Mouse (Mus musculus): ENCODE results near the gene Dhx16. TPM values are rescaled to one million over a fixed set of nuclear protein-coding genes. Genes with fewer than 3 reads are reported as not detected.
"Not testable (repeated sequence)": the region's sequence is repeated elsewhere in the genome, so short reads cannot be mapped to it uniquely, and the experiment has no call there.

Gene Dhx16
- total RNA-seq, 2 experiments from 2014 or later, result 22.1 to 25.1 TPM

DNA sequence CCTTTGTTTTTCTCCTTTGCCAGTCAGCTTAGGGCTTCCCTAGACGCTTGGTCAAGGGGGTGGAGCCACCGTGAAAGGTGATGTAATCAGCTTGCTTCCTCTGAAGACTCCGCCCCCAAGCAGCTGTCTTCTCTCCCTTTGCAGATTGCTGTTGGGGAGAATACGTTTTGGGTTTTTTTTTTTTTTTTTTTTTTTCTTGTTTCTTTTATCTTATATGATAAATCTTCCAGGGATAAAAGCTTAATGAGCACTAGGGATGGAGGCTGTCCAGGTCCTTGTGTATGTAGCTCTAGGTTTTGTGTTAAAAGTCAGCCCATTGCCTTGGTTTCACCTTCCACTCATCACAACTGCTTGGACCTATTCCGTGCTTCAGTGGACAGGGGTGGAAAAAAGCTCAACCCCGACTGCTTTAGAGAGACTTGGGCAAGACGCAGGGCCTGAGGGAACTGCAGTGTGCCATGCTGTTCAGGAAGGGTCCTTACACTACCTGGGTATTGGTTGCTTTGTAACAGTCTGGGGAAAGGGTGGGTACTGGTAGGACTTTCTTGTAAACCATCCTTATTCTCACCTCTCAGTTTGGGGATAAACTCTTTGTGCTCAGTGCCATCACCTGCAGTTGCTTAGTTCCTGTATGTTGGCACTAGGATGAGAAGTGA is 39.6 kb downstream of the Dhx16 start:
- peak; percentile 77 to 95 for DNase-seq (ENCODE audit: low spot score in 2 of 2)

DNA sequence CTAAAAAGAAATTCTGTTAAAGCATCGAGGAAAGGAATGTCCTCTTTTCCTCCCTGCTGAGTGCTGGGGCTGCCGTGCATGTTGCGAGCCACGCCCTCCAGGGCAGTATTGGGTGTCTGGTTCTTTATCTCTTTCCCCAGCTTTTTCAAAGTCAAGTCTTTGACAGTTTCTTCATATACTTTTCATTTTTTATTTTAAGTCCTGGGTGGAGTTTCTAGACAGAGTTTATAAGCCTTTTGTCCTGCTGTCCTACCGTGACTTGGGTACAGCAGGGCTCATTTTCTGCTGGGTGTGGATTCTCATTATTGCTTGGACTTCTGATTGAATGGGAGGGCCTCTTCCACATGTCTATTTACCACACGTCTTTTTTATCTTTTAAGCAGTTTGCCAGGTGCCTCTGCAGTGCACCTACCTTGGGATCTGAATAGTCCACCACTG is 40.3 kb downstream of the Dhx16 start:
- DNase-seq (ENCODE audit: low spot score in 2 of 2), result no peak

DNA sequence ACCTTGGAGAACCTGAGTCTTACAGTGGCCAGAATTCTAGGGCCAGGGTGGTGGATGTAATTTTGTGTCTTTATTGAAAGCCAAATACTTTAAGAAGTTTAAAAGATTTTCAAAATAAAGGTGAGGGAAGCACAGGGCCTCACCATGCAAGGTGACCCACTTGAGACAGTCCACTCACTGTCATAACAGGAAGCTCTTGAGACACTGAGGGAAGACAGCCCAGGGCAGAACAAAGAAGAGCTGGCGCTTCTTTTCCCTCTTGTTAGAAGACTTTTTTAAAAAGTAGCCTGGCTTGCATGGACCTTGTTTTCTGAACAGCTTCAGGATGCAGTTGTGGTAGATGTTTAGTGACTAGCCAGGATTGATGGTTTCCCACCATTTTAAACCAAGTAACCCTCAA is 40.8 kb downstream of the Dhx16 start:
- DNase-seq (ENCODE audit: low spot score in 2 of 2), result no peak

DNA sequence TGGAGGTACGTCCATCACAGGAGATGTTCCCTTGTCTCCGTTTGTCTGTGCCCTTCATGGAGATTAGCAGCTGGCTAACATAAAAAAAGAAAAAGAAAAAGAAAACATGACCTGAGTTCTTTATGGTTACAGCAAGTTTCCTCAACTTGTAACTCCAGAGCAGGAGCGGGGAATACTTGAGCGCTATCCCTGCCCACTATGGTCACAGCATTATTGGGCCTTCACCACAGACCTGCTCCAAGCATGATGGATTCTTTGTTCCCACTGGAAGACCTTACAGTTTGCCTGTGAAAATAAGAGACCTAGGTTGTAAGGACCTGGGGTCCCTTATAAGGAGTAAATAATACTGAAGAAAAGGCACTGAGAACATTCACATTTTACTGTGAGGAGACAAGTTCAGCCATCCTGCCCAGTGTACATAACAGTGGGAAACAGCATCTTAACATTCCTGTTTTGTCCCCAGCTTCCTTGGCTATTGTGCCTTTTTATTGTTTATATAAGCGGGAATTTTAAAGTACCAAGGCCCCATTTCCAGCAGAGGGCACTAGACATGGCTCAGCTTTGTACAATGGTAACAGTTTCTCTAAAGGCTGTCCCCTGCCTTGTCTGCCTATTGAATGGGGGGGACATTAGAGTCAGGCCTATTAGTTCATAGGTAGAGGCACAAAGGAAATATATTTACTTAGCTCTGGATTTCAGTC is 41.4 kb downstream of the Dhx16 start:
- no peak for DNase-seq (ENCODE audit: low spot score in 2 of 2)

DNA sequence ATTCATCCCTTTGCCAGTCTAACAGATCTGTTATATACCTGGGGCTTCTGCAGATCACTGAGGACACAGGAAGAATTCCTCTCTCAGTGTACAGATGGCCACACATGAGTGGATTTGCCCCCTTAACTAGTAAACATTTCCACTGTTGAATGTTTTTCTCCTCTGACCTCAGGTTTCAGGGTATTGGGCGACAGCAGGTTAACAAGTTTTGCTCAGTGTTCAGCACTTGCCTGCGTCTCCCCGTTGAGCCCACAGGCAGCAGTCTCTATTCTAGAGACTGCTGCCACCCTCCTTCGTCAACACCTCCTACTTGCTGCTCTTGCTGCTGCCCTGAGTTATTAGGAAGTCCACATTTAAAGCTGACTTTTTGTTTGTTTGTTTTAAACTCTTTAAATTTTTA is 42.1 kb downstream of the Dhx16 start:
- no peak for DNase-seq (ENCODE audit: low spot score in 2 of 2)

DNA sequence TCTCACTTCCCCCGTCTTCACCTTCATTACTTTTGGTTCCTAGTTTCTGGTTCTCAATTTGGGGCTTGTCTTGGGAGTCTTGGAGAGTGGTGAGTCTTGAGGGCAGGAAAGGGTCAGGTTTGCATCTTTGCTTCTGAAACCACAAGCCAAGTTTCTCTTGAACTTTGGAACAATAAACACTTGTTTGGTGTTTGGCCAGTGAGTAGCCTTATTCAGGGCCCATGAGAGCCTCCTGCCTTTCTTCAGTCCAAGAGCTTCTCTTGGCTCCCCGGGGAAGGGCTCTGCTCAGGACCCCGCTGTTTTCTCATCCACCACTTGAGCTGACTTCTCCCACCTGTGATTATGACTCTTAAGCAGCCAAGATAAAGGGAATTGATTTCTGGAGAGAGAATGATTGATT is 42.9 kb downstream of the Dhx16 start:
- DNase-seq (ENCODE audit: low spot score in 2 of 2), result no peak

DNA sequence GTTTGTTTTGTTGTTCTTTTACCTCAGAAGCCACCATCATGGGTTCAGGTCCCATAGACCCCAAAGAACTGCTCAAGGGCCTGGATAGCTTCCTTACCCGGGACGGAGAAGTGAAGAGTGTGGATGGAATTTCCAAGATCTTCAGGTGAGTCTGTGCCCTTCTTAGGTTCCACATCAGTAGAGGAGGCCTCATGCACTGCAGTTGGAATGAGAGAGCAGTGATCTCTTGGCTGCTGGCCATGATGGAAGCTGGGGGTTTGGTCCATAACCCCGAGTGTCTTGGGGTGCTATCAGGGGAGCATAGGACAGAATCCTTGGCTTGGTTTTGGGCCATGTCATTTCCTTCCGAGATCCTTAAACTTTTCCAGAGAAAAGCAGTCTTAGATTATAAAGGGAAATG is 43.7 kb downstream of the Dhx16 start:
- DNase-seq (ENCODE audit: low spot score in 2 of 2), result no peak

DNA sequence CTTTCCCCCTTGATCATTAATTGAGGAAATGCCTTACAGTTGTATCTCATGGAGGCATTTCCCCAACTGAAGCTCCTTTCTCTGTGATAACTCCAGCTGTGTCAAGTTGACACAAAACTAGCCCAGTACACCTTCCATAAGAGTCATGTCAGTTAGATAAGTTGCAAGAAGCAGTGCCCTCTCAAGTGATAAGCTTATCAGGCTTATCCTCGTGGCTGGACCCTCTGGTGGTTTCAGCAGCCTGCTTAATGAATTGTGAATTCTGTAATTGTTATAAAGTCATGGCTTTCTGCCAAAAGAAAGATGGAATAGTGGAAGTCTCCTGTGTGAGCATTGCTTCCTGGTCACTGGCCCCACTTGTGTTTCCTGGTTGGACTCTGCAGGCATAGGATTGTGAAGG is 47.9 kb downstream of the Dhx16 start:
- no peak for DNase-seq (ENCODE audit: low spot score in 2 of 2)

DNA sequence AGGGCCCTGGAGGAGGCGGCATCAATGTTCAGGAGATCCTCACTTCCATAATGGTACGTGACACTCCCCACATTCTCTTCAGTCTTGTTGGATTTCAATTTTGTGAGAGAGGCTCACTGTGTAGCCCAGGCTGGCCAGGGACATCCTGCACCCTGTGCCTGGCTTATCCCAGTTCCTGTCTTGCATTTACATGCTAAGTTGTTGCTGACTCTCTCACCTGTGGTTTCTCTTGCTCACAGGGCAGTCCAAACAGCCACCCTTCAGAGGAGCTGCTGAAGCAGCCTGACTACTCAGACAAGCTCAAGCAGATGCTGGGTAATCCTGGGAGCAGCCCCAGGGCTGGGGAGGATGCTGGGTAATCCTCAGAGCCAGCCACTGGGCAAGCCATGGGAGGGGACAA is 49.9 kb downstream of the Dhx16 start:
- no peak for DNase-seq (ENCODE audit: low spot score in 2 of 2)

DNA sequence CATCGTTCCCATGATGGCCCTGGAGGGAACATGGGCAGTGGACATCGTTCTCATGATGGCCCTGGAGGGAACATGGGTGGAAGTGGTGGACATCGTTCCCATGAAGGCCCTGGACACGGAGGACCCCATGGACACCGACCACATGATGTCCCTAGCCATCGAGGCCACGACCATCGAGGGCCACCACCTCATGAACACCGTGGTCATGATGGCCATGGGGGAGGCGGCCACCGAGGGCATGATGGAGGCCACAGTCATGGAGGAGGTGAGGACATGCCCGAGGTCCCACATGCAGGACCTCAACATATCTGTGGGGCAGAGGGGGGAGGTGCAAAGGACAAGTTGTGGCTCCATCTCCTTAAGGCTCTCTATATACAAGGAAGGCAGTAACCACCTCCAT is 51.0 kb downstream of the Dhx16 start:
- no peak for DNase-seq (ENCODE audit: low spot score in 2 of 2)

DNA sequence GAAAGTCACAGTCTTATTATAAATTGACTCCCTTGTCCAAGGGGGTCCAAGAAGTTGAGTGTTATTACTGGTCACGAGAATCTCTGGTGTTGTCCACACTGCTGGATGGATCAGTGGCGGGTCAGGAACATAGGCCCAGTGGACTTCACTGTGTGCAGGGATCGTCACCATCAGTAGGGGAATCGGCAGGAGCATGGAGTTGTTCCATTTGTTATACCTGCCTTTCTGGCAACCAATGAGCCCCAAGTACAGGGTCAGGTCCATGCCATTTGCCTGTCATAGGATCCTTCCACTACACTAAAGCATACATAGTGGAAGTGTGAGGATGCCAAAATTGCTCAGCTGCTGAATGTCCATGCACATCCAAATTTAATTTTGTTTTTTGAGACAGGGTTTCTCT is 53.0 kb downstream of the Dhx16 start:
- no peak for DNase-seq (ENCODE audit: low spot score in 2 of 2)

DNA sequence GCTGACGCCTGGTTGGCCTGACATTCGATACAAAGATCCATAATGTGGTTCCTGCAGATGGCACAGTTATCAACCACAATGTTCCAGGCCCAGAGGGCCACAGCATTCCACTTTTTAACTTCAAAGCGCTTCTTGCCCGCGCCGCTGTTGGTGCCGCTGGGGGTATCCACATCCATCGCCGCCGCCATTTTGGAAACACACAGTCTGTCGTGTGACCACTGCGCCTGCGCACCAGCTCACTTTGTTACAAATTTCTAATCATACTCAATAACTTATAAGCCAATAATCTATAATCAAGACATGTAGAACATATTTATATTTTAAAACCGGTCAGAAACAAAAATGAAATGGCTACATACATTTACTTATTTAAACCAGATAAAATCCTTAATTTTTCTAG is 56.1 kb downstream of the Dhx16 start:
- not testable (repeated sequence) for DNase-seq (ENCODE audit: low spot score in 2 of 2)

DNA sequence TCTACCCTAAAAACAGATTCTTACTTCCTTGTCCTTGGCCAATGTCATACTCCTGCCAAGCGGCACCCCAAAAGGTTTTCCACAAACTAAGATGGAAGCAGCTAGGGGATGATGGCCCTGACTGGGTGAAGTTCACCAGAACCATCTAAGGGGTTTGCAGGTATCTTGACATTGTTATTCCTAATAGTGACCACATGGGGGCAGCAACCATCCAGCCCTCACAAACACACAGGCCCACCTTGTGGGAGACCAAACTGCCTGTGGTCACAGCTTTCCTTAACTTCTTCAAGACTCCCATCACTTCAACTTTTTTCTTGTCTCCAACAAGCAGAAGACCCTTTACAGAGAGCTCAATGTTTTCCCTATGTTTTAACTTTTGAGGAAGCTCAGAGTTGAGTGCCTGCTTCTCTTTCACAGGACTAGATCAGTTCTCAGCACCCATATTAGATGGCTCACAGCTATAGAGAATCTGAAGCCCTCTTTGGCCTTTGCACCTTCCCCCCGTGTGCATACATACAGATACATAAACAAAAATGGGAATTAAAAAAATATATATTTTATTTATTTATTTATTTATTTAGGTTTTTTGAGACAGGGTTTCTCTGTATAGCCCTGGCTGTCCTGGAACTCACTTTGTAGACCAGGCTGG is 58.2 kb downstream of the Dhx16 start:
- no peak for DNase-seq (ENCODE audit: low spot score in 2 of 2)

DNA sequence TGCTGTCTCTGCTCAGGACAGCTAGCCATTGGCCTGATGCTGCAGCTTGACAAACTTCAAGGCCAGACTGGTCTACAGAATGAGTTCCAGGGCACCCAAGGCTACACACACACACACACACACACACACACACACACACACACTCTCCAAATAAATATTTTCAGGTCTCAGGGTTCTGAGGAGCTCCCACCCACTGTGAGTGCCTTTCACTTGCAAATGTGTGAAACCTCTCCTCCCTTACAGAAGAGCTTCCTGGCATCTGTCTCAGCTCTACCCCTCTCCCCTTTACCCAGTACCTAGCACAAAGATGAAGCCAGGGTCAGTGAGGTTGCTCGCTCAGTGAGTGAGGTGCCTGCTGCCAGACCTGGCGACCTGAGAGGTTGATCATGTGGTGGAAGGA is 59.5 kb downstream of the Dhx16 start:
- DNase-seq (ENCODE audit: low spot score in 2 of 2), result no peak

DNA sequence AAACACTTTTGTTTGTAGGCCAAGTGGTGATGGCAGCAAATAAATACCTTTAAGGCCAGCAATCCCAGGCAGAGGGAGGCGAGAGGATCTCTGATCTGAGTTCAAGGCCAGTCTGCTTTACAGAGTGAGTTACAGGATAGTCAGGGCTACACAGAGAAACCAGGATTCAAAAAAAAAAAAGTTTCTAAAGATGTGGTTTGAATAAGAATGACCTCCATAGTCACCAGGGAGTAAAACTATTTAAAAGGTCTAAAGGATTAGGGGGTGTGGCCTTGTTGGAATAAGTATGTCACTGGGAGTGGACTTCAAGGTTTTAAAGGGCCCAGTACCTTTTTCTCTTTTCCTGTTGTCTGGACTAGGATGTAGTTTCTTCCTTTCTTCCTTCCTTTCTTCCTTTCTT is 60.3 kb downstream of the Dhx16 start:
- no peak for DNase-seq (ENCODE audit: low spot score in 2 of 2)

Small RNA genes lying within 50 kb of the gene (microRNA-seq; reads per million reads assigned to microRNA genes)
- not detected for gene Gm28033
- not detected for gene Mir1894

Other genes starting within 250 kb of the Dhx16 start
- gene Mucl3, start 236.1 kb upstream of the Dhx16 start, total RNA-seq (2021), result not detected
- gene Vars2, start 212.2 kb upstream of the Dhx16 start, total RNA-seq (2021), result 10 to 100 TPM; 22.1 to 24.4 TPM
- 10 to 100 TPM; 20.6 to 29.2 TPM for gene Gtf2h4, start 206.1 kb upstream of the Dhx16 start, total RNA-seq (2021)
- 10 to 100 TPM; 69.6 to 71.4 TPM for gene Ddr1, start 175.2 kb upstream of the Dhx16 start, total RNA-seq (2021)
- 10 to 100 TPM; 11.1 to 13.1 TPM for gene Ier3, start 58.1 kb upstream of the Dhx16 start, total RNA-seq (2021)
- 10 to 100 TPM; 52.6 to 56.9 TPM for gene Flot1, start 56.6 kb upstream of the Dhx16 start, total RNA-seq (2021)
- gene Tubb5, start 41.5 kb upstream of the Dhx16 start, total RNA-seq (2021), result 100 to 1,000 TPM; 408 to 451 TPM
- gene Mdc1, start 38.3 kb upstream of the Dhx16 start, total RNA-seq (2021), result 10 to 100 TPM; 22.9 to 25.2 TPM
- 10 to 100 TPM; 20.8 to 26.4 TPM for gene Nrm, start 18.5 kb upstream of the Dhx16 start, total RNA-seq (2021)
- 10 to 100 TPM; 30.2 to 32.7 TPM for gene Ppp1r18, start 14.2 kb upstream of the Dhx16 start, total RNA-seq (2021)
- gene 2310061I04Rik, start 17.6 kb downstream of the Dhx16 start, total RNA-seq (2021), result 10 to 100 TPM; 44.4 to 49.0 TPM
- gene Atat1, start 30.3 kb downstream of the Dhx16 start, total RNA-seq (2021), result 10 to 100 TPM; 13.3 to 18.4 TPM
- gene Mrps18b, start 36.6 kb downstream of the Dhx16 start, total RNA-seq (2021), result 10 to 100 TPM; 40.5 to 46.8 TPM
- 10 to 100 TPM; 44.6 to 52.8 TPM for gene Ppp1r10, start 36.6 kb downstream of the Dhx16 start, total RNA-seq (2021)
- 10 to 100 TPM; 74.3 to 75.6 TPM for gene Abcf1, start 89.9 kb downstream of the Dhx16 start, total RNA-seq (2021)
- 10 to 100 TPM; 34.3 to 38.7 TPM for gene Gnl1, start 100.0 kb downstream of the Dhx16 start, total RNA-seq (2021)
- gene Prr3, start 100.4 kb downstream of the Dhx16 start, total RNA-seq (2021), result 10 to 100 TPM; 13.2 to 15.0 TPM
- under 1 TPM; 0.44 to 0.76 TPM for gene H2-T24, start 140.7 kb downstream of the Dhx16 start, total RNA-seq (2021)
- gene H2-T23, start 153.0 kb downstream of the Dhx16 start, total RNA-seq (2021), result 1 to 10 TPM; 5.0 to 5.7 TPM
- gene H2-T22, start 162.9 kb downstream of the Dhx16 start, total RNA-seq (2021), result 10 to 100 TPM; 10.8 to 11.6 TPM
- not detected for gene Gm6034, start 163.1 kb downstream of the Dhx16 start, total RNA-seq (2021)
- 1 to 10 TPM; 1.7 to 2.1 TPM for gene Gm11127, start 178.6 kb downstream of the Dhx16 start, total RNA-seq (2021)
- not detected for gene Gm19684, start 241.9 kb downstream of the Dhx16 start, total RNA-seq (2021)
- not detected for gene Gm7030, start 249.6 kb downstream of the Dhx16 start, total RNA-seq (2021)